Mouse (Mus musculus): ENCODE results near the gene Gmppb.
"Not testable (repeated sequence)": the region's sequence is repeated elsewhere in the genome, so short reads cannot be mapped to it uniquely, and the experiment has no call there.

Gene Gmppb

DNA sequence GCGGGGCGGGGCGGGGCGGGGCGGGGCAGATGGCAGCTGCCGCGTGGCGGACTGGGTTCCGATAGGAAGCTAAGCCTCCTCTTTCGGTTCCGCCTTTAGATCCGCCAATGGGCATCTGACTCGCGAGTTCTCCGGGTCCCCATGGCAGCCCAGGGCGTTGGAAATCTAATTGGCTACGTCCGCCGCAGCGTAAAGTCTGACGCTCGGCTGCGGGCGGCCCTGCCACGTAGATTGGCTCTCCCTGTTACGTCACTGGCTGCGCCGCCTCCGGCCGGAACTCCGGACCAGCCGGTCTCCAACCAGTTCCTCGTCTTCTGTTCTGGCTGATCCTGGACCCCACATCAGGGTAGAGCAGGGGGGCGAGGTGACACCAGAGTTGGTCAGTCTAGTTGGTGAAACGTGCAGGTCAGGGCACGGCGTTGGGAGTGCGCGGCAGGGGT lies at the start of gene Gmppb:
Gmppb (plus strand) TSS at position 227 of the 440 bp plus-strand sequence.
- peak; percentile 93 for DNase-seq

- peak; percentile 100 for DNase-seq
Measured at GRCm38 (mm10) chr9:108001922-108002770, 46.9 kb upstream of the Gmppb start, which contains the start of gene Ip6k1. Gene Ip6k1 (plus strand): TSS chr9:108002501.

- DNase-seq: no peak
Measured at GRCm38 (mm10) chr9:108002778-108003530, 46.1 kb upstream of the Gmppb start.

GRCm38 (mm10) chr9:108003531-108003890 lies 45.5 kb upstream of the Gmppb start:
- peak; percentile 58 for DNase-seq

DNA sequence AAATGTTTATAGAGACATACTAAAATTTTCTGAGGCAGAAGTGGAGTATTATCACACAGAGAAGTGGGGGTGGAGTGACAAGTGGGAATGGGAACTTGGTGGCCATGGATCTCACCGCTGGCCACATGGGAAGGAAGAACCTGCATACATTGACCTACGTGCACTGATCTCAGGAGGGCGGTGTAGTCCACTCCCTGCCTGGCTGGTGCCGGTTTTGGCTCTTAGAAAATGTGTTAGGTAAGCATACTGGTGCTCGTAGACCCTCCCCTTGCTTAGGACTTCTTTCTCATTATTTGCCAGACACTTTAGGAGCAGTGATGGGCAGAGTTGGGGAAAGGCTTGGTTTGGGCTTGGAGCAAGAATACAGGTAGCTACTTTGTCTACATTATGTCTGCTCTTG lies 41.0 kb upstream of the Gmppb start:
- DNase-seq: no peak

- DNase-seq: no peak
Measured at GRCm38 (mm10) chr9:108010385-108010784, 38.7 kb upstream of the Gmppb start.

GRCm38 (mm10) chr9:108013577-108013976 lies 35.5 kb upstream of the Gmppb start:
- DNase-seq: not testable (repeated sequence)

DNA sequence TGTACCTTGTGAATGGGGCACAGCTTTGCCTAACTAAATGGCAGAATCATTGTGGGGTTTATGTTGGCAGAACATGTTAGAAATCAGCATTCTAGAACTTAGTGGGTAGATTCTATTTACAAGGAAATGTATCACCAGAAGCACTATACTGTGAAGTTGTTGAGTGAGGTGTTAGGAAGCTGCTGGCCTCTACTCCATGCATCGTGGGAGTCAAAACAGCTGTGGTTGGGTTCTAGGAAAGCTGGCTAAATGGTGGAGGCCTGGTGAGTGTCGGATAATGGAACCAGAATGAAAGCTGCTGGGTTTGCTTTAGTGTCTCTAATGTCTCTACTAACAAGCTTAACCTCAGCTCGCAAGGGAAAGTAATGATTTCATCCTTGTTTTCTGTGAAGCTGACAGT lies 31.9 kb upstream of the Gmppb start:
- DNase-seq: no peak

- DNase-seq: no peak
Measured at GRCm38 (mm10) chr9:108020741-108021140, 28.3 kb upstream of the Gmppb start.

- DNase-seq: no peak
Measured at GRCm38 (mm10) chr9:108023216-108023615, 25.8 kb upstream of the Gmppb start.

- no peak for DNase-seq
Measured at GRCm38 (mm10) chr9:108026584-108026983, 22.5 kb upstream of the Gmppb start.

DNA sequence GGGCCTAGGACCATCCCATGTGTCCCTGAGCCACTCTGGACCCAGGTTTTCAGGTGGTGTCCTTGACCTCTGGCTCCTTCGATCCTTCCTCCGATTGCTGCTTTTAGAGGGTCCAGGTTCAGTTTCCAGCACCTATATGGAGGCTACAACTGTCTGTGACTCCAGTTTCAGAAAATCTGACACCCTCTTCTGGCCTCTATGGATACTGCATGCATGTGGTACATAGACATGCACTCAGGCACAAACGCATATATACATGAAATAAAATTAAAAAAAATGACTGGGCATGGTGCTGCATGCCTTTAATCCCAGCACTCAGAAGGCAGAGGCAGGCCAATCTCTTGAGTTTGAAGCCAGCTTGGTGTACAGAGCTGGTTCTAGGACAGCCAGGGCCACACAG lies 21.2 kb upstream of the Gmppb start:
- DNase-seq: no peak

DNA sequence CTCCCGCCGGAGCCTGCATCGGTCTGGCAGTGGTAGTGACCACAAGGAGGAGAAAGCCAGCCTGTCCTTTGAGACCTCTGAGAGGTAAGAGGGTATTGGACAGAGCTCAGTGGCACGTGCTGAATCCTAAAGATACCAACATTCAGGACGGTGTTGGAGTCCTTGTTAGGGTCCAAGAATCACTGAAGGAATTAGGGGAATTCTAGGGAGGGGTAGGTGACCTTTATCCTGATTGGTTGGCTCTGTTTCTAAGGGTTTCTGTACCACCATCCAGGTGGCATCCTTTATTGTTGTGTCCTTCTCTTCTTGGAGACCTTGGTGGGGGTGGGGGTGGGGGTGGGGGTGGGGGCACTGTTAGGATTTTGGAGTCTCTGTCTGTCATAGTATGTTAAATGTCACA lies 16.9 kb upstream of the Gmppb start:
- DNase-seq: no peak

DNA sequence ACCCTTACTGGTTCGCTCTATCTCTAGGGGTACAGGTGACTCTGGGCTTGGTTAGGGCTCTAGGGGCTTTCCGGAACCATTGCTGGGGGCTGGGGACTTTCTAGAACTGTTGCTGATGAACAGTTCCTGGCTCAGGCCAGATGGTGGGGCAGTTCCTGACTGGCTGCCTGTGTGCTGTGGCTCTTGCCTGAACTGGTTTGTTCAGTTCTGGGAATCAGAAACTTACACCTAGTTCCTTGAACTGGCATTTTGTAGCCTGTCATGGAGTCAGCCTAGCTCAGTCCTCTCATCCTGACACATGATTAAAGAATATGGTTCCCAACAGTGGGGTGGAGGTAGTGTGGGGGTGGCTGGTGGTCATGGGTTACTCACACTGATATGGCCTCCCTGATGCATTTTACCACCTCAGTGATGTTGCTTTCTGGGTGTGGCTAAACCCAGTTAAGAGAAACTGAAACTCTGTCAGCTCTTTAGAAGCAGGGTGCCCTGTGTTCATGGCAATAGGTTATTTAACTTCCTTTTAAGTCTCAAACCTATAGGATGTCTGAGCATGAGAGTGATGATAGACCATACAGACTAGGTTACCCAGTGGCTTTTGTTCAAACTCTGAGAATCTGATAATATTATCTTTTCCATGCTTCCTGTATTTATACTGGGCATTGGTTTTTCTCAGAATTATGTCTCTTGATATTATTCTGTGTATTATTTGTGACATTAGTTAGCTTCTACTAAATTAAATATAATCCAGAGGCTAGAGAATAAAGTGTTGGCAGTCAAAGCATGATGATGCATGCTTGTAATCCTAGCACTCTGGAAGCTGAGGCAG lies 13.5 kb upstream of the Gmppb start:
- DNase-seq: no peak

DNA sequence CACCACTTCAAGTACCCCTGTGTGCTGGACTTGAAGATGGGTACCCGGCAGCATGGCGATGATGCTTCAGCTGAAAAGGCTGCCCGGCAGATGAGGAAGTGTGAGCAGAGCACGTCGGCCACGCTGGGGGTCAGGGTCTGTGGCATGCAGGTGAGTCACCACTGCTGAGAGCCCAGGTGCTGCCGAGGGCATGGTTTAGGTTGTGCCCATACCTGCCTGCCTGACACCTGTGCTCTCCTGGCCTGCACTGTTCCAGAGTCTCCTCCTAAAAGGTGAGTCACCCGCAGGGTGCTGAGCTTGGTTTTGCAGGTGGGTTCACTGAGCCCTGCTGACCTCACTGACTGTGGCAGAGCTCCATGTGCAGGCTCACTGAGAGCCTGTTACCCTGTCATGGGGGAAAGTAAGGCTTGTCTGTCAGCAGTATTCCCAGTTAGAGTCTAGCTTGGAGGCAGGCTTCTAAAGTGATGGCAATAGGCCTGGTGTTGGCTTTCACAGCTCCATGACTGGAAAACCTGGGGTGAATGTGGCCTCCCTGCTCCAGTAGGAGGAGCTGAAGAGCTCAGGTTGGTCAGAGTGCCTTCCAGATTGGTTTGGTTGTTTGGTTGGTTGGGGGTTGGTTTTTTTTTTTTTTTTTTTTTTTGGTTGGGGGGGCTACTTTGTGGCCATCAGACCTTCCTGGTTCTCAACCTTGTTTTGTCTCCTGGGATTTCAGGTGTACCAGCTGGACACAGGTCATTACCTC lies 4.1 kb upstream of the Gmppb start:
- DNase-seq: no peak

- DNase-seq: no peak
Measured at GRCm38 (mm10) chr9:108046582-108046981, 2.5 kb upstream of the Gmppb start.

- DNase-seq: no peak
Measured at GRCm38 (mm10) chr9:108047601-108048565, 1.2 kb upstream of the Gmppb start.

DNA sequence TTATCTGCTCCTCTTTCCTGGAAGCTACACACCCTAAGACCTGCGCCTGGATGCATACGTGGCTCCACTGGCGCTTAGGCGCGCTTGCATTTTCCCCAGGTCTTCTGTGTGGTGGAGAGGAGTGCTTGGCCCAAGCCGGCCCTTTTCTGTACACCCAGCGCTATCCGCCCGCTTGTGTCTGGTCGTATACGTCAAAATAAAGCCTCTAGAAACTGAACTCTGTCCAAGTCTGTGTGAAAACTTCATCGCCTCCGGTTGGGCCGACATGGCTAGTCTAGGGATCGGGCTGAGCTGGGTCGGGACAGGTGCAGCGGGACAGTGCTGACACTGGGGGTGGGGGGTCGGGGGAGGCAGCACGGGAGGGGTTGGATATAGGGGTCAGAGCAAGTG lies 481 bp upstream of the Gmppb start:
- DNase-seq: no peak

- DNase-seq: no peak
Measured at GRCm38 (mm10) chr9:108049561-108050251, 664 bp downstream of the Gmppb start.

DNA sequence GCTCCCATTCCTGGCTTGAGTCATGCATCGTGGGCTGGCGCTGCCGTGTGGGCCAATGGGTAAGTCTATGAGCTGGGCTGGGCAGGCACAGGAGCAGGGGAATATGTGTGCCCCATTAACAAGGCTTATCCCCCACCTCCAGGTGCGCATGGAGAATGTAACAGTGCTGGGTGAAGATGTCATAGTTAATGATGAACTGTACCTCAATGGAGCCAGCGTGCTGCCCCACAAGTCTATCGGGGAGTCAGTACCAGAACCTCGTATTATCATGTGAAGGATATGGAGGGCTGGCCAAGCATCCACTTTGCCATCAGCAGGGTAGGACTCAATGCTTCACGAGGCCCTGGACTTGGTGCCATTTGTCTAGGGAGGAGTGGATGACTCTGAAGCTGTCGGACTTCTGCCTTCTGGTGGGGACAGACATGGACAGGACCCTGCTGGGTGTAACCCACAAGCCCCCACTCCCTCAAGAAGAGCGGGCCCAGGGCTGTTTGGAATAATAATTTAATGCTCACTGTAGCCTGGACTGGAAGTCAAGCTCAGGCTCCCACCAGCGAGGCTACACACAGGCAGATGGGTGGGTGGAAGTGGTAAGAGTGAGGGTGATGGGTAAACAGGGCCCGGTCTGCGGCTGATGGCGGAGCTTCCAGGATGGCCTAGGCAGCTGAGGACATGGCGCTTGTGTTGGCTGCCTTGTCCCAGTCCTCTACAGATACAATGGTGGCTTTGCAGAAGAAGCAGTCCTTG lies 2.3 kb downstream of the Gmppb start:
- DNase-seq: no peak
